Mouse (Mus musculus): ENCODE results near the gene Crisp4. TPM values are rescaled to one million over a fixed set of nuclear protein-coding genes. Genes with fewer than 3 reads are reported as not detected.

The Crisp4 gene
- polyA plus RNA-seq (2015; fragmentation: Nextera tagmentation; extraction: Ambion mirVana) = not detected in 2 replicates

DNA sequence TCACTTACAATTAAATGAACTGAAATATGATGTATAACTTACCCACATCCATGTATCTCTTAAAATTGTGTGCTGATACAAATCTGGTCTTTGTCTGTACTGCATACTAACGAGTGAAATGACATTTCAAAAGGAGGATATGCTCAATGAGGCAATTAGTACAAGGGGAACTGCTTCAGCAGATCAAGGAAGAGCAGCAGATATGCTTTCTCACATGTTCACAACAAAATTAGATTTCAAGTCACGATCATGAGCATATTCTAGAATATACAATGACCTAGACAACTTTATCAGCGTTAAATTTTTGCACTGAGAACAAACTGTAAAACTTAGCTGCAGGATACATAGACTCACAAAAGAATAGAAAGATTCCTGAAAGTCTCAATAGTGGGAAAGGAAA lies at the start of gene Crisp4:
Gene Crisp4 (minus strand): TSS at position 101 of the 400 bp plus-strand sequence.
- Histone ChIP-seq H3K4me3 (replicated peaks) (no peak within 1 kb of the TSS), H3K9me3 (replicated peaks) (no peaks in the 10 kb centered on the region), H3K27ac (replicated peaks) (no peak within 1 kb of the TSS), H3K9ac (replicated peaks) (no peak within 1 kb of the TSS), H3K27me3 (replicated peaks) (no peaks in the 10 kb centered on the region), H3K4me2 (no peak within 1 kb of the TSS), H3K36me3 (no peaks in the 10 kb centered on the region), H3K4me1 (no peaks in the 10 kb centered on the region)
- 80% methylated on average over 3 of the region's 3 CpGs for WGBS
- ATAC-seq (ENCODE audit: low FRiP score) = no peak

DNA sequence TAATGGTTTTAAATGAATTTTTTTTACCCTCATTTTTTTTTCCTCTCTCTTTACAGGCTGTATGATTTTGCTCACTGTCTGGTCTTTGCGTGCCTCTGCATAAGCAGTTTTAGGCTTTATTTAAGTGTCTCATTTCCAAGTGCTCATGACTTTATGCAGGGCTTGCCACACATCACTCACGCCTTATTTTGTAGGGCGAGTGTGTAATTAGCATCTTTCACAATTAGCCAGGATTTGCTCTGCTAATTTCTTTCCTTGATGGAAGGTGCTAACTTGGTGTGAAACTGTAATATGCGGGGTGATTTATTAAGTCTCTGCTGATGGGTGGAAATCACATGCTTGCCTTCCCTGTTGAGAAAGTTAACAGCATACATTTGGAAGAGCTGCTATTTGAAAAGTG lies 46.0 kb upstream of the Crisp4 start:
- peak; percentile 70 for ATAC-seq (ENCODE audit: low FRiP score)
- WGBS = 15% methylated on average over 4 of the region's 4 CpGs

DNA sequence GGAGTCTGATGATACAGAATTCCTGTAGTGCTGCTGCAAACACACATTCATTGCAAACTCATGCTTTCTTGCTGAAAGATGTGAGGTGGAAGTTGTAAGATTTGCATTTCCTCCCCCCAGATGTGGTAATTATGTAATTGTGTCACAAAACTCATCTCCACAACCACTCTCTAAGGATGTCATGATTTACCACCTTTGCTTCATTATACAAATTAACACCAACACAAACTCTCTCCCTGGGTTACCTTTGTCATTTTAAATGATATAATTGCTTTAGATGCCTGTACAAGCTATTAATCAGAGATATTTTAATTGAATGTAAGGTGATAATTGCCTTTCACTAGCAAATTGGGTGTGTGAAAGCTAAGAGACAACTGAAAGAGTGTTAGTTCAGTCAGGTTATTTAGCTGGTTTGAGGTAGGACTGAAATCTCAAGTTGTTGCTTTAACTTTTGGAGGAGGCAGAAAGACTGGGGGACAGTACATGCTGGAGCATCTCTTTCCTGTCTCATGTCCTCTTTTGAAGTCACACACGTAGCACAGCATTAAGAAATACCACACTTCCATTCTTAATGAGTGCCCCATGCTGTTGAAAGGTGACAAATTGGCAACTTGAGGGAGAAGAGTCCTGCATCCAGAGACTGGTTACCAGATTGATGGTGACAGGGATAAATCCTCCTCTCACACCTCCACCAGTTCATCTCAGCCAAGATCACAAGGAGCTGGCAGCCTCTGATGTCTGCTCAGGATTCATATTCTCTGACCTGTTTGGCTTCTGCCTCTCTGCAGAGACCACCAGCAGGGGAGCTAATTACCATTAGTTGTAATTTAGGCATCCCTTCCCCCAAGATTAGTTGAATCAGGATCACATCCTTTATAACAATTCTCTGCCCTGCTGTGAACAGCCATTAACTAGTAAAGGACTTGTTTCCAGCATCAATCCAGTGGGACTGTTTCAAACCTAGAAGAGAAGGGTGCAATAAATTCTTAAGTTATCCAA lies 45.3 kb upstream of the Crisp4 start:
- H3K36me3 ChIP-seq = no peaks in the 10 kb centered on the region
- H3K9me3 ChIP-seq (replicated peaks) = no peaks in the 10 kb centered on the region
- H3K4me1 ChIP-seq = peaks cover 9% of the 10 kb centered on the region
- no peak overlapping the region for H3K27ac ChIP-seq (replicated peaks)
- H3K4me2 ChIP-seq = no peak overlapping the region
- H3K4me3 ChIP-seq (replicated peaks) = no peak overlapping the region
- H3K9ac ChIP-seq (replicated peaks) = no peak overlapping the region
- H3K27me3 ChIP-seq (replicated peaks) = no peaks in the 10 kb centered on the region
- 5% methylated on average over 1 of the region's 1 CpGs for WGBS
- ATAC-seq (ENCODE audit: low FRiP score) = peak; percentile 70

More for the DNA sequence above, 46.0 kb upstream of the Crisp4 start:
- Histone ChIP-seq H3K4me1 (peaks cover 9% of the 10 kb centered on the region), H3K4me3 (replicated peaks) (no peak overlapping the region), H3K4me2 (no peak overlapping the region), H3K9me3 (replicated peaks) (no peaks in the 10 kb centered on the region), H3K9ac (replicated peaks) (no peak overlapping the region), H3K27ac (replicated peaks) (no peak overlapping the region), H3K27me3 (replicated peaks) (no peaks in the 10 kb centered on the region), H3K36me3 (no peaks in the 10 kb centered on the region)

DNA sequence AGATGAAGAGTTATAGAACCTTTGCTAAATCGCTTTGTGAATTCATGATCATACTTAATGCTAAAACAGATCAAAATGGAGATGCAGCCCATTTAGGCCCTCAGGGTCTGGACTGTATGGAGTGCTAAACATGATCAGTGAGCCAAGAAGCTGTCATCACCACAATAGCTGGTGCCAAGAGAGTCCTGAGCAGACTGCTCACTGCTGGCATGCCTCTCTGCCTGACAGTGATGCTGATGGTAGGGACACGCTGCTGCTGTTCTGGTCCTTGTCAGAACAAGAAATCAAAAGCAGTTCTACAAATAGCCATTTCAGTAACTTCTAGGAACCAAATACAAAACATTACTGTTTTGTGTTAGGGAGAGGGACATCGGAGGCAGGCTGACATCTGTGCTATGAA lies 35.5 kb upstream of the Crisp4 start:
- 74% methylated on average over 3 of the region's 3 CpGs for WGBS
- Histone ChIP-seq H3K9ac (replicated peaks) (no peak overlapping the region), H3K27ac (replicated peaks) (no peak overlapping the region), H3K27me3 (replicated peaks) (no peaks in the 10 kb centered on the region), H3K4me3 (replicated peaks) (no peak overlapping the region), H3K36me3 (no peaks in the 10 kb centered on the region), H3K4me2 (no peak overlapping the region), H3K9me3 (replicated peaks) (no peaks in the 10 kb centered on the region), H3K4me1 (no peaks in the 10 kb centered on the region)
- no peak for ATAC-seq (ENCODE audit: low FRiP score)

DNA sequence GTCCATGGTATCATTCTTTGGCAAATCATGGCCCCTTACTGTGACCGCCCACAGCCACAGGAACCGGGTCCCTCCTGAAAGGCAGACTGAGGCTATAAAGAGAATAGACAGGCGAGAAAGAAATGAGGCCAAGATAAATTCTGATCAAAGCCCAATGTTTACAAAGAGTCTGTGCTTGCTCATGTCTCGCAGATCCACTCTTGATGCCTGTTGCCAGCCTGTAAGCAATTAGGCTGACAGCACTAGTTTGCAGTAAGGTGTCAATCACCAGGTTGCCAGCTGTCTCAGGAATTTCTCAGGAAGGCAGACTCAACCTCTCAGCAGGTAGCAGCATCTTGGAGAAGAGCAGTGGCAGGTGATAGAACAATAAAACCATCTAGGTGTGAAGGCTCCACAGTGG lies 24.9 kb upstream of the Crisp4 start:
- Histone ChIP-seq H3K9me3 (replicated peaks) (no peaks in the 10 kb centered on the region; the same call in 1 of the 2 replicates), H3K27me3 (replicated peaks) (no peaks in the 10 kb centered on the region)
- WGBS = 77% methylated on average over 4 of the region's 4 CpGs

DNA sequence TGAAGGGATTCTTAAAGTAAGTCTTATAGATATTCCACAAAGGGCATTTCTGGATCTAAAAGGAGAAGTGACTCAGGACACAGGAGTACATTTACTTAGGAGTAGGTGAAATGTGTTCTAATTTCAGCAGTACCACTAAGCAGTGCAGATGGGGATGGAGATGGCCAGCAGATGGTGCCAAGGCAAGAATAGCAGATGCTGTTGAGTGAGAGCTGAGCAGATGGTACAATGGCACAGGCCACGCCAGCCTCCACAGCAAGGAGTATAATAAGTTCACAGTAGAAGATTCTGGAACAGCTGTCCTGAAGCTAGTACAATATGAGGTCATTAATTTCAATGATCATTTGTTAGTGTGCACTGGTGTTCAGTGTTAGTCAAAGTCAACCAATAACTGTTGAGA lies 22.6 kb upstream of the Crisp4 start:
- Histone ChIP-seq H3K9me3 (replicated peaks) (no peaks in the 10 kb centered on the region; the same call in 1 of the 2 replicates), H3K4me3 (replicated peaks) (no peak overlapping the region), H3K9ac (replicated peaks) (no peak overlapping the region), H3K4me2 (no peak overlapping the region), H3K4me1 (no peaks in the 10 kb centered on the region), H3K36me3 (no peaks in the 10 kb centered on the region), H3K27me3 (replicated peaks) (no peaks in the 10 kb centered on the region), H3K27ac (replicated peaks) (no peak overlapping the region)
- ATAC-seq (ENCODE audit: low FRiP score) = no peak; the same call in 1 of the 2 replicates
- WGBS = 43% methylated on average over 1 of the region's 1 CpGs

More for the DNA sequence above, 24.9 kb upstream of the Crisp4 start:
- no peak for ATAC-seq (ENCODE audit: low FRiP score)
- Histone ChIP-seq H3K4me1 (no peaks in the 10 kb centered on the region), H3K4me2 (no peak overlapping the region), H3K9ac (replicated peaks) (no peak overlapping the region), H3K36me3 (no peaks in the 10 kb centered on the region), H3K27ac (replicated peaks) (no peak overlapping the region), H3K4me3 (replicated peaks) (no peak overlapping the region)

DNA sequence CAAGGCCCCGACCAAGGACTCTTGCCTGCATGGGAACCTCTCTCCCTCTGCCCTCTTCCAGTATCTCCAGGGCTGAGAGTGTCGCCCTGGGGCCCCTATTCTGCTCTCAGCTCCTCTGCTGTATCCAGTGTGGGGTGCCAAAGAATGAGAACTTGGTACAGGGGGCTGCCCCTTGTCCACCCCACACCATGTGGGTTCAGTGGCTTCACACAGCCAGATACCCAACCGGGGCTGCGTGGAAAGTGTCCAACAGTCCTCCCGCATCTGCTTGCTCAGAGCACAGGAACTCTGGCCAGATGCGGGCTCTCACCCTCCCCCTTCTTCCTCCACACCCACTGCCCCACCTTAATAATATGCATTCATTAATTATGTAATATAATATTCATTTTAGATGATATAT lies 13.4 kb upstream of the Crisp4 start:
- 92% methylated on average over 6 of the region's 6 CpGs for WGBS
- no peak for ATAC-seq (ENCODE audit: low FRiP score)
- no peak overlapping the region for H3K4me3 ChIP-seq (replicated peaks)
- H3K9me3 ChIP-seq (replicated peaks) = no peaks in the 10 kb centered on the region
- H3K4me2 ChIP-seq = no peak overlapping the region
- H3K27ac ChIP-seq (replicated peaks) = no peak overlapping the region
- no peak overlapping the region for H3K9ac ChIP-seq (replicated peaks)
- H3K27me3 ChIP-seq (replicated peaks) = no peaks in the 10 kb centered on the region
- H3K36me3 ChIP-seq = no peaks in the 10 kb centered on the region
- no peaks in the 10 kb centered on the region for H3K4me1 ChIP-seq

DNA sequence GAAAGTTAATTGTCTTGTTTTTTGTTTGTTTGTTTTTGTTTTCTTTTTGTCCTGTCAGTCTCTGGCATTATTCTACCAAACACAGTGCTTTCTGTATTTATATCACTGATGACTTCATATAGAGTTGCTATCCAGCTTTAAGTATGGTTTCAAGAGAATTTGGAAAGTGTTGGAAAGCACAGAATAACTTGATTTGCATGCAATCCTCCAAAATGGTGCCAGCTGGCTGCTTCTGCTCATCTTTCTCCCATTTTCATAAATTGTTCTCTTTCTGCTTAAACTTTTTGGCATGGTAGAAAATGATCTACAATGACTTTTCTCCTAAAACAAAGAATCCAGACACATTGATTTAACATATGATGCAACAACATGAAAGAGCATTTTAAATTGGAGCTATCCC lies 2.5 kb upstream of the Crisp4 start:
- no peaks in the 10 kb centered on the region for H3K4me1 ChIP-seq
- H3K9ac ChIP-seq (replicated peaks) = no peak overlapping the region
- ATAC-seq (ENCODE audit: low FRiP score) = no peak
- H3K27ac ChIP-seq (replicated peaks) = no peak overlapping the region
- H3K36me3 ChIP-seq = no peaks in the 10 kb centered on the region
- H3K9me3 ChIP-seq (replicated peaks) = no peaks in the 10 kb centered on the region
- H3K4me3 ChIP-seq (replicated peaks) = no peak overlapping the region
- no peak overlapping the region for H3K4me2 ChIP-seq
- no peaks in the 10 kb centered on the region for H3K27me3 ChIP-seq (replicated peaks)

DNA sequence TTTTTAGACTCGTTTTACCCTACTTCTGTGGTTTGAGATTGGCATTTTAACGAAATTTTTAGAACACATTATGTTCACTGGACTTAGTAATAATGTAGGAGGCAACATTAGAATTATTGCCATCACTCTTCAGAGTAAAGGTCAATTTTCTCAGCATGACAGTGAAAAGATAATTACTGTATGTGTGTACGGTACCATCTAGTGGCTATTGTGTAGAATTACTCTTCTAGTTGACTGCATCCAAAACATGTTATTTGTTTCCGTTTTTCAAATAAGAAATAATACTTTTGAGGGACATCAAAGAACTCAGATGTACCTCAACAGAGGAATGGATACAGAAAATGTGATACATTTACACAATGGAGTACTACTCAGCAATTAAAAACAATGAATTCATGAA lies 14.0 kb downstream of the Crisp4 start:
- Histone ChIP-seq H3K4me1 (no peaks in the 10 kb centered on the region), H3K9ac (replicated peaks) (no peak overlapping the region), H3K36me3 (no peaks in the 10 kb centered on the region), H3K4me3 (replicated peaks) (no peak overlapping the region), H3K27ac (replicated peaks) (no peak overlapping the region), H3K27me3 (replicated peaks) (no peaks in the 10 kb centered on the region), H3K4me2 (no peak overlapping the region), H3K9me3 (replicated peaks) (no peaks in the 10 kb centered on the region)
- no peak for ATAC-seq (ENCODE audit: low FRiP score)
- WGBS = 59% methylated on average over 4 of the region's 4 CpGs

DNA sequence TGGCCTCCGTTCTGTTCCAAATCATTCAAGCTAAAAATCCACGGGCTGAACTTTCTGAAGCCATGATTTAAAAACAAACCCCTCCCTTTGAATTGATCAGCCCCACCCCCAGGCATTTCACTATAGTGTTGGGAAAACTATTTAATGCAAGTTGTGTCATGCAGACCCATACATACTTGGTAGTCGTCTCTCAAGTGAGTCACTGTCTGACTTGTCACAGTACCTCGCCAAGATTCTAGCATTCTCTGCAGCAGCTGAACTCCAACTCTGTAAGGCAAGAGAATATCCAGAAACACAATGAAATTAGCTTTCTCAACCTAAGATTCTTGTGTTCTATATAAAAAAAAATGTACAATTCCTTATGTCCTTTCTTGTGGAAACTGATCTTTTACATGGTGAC lies 15.7 kb downstream of the Crisp4 start:
- Histone ChIP-seq H3K4me2 (no peak overlapping the region), H3K4me3 (replicated peaks) (no peak overlapping the region), H3K36me3 (no peaks in the 10 kb centered on the region), H3K27me3 (replicated peaks) (no peaks in the 10 kb centered on the region), H3K4me1 (no peaks in the 10 kb centered on the region), H3K9me3 (replicated peaks) (no peaks in the 10 kb centered on the region), H3K9ac (replicated peaks) (no peak overlapping the region), H3K27ac (replicated peaks) (no peak overlapping the region)
- 83% methylated on average over 4 of the region's 4 CpGs for WGBS
- no peak for ATAC-seq (ENCODE audit: low FRiP score)

DNA sequence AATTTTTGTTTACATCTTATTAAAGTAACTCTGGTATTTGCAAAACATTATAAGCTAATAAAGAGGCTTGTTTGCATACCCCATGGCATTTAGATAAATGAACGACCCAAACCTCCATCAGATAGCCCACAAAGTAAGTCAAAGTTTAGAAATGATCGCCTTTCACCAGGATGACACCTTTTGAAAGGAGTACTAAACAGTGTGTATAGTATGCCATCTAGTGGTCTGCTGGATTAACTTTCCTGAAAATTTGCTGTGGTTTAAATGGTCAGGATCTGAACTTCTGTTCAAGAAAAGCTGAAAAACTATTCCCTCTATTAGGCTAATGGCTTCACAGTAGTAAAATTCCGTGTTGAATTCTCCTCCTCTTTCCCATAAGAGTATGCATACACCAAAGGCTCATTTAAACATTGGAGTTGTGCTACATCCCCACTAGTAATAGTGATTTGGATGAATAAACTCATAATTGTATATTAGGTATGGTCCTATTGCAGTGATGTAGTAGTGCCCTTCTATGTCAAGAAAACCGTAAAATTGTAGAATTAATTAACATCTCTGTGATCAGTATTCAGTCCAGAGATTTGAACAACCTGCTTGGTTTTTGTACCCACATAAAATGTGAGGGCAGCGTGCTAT lies 38.9 kb downstream of the Crisp4 start:
- H3K27me3 ChIP-seq (replicated peaks) = peaks cover 4% of the 10 kb centered on the region; the same call in 1 of the 2 replicates
- no peaks in the 10 kb centered on the region for H3K9me3 ChIP-seq (replicated peaks)
- no peak overlapping the region for H3K9ac ChIP-seq (replicated peaks)
- no peak overlapping the region for H3K27ac ChIP-seq (replicated peaks)
- 33% methylated on average over 5 of the region's 5 CpGs for WGBS
- H3K4me1 ChIP-seq = no peaks in the 10 kb centered on the region
- H3K4me2 ChIP-seq = no peak overlapping the region
- ATAC-seq (ENCODE audit: low FRiP score) = peak; percentile 85; the same call in 1 of the 2 replicates
- H3K4me3 ChIP-seq (replicated peaks) = no peak overlapping the region
- no peaks in the 10 kb centered on the region for H3K36me3 ChIP-seq
